Mouse (Mus musculus): Measurements from ENCODE around the gene 1700017N19Rik.

- TF ChIP-seq CTCF (IDR thresholded peaks at IDR 0.05 in 2 of 3, conservative IDR thresholded peaks at IDR 0.05 in 1 of 3; ENCODE audit: control insufficient read depth in 1 of 3, insufficient read depth in 1 of 3, low read depth in 2 of 3, low read length in 3 of 3, poor library complexity in 1 of 3, severe bottlenecking in 1 of 3): no peak
- TF ChIP-seq POLR2A (IDR thresholded peaks at IDR 0.05; ENCODE audit: control insufficient read depth in 1 of 2, insufficient read depth in 1 of 2, low read depth in 1 of 2, low read length in 2 of 2, poor library complexity in 1 of 2): peak; percentile 69 to 92
- TF ChIP-seq GATA1 (IDR thresholded peaks at IDR 0.05; ENCODE audit: low read depth, low read length): no peak
- TF ChIP-seq TAL1 (IDR thresholded peaks at IDR 0.05; ENCODE audit: low read length): no peak
These were observed 1.3 kb upstream of the 1700017N19Rik start for GRCm38 (mm10) chr10:100588932-100589388.

All from MEL (cell line).